Mouse (Mus musculus) lung, postnatal 4 days (tissue): ENCODE data around the gene Slc35b2.
A peak's percentile ranks its signal among the peaks of the same experiment; 100 is the strongest.

ENCODE experiments used
- DNase-seq, 2 experiments: peaks; one replicate each; pipeline ENCODE4 v3.0.0; 2021

Gene Slc35b2

DNA sequence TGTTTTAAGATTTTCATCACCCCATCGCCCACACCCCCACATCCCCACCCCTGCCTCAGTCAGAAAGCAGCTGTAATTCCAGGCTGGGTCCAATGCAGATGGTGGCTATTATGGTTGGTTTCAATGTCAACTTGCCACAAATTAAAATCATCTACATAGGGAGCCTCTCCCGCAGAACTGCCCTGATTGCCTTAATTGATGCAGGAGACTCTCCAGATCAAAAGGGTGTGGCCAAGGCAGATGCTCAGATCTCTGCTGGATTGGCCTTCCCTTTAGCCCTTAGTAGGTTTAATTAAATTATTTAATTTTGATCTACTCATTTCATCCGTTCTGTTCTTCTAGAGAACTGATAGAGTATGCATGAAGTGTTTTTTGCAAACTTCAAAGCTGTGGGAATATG, 39.3 kb downstream of the Slc35b2 start:
- DNase-seq = no peak

DNA sequence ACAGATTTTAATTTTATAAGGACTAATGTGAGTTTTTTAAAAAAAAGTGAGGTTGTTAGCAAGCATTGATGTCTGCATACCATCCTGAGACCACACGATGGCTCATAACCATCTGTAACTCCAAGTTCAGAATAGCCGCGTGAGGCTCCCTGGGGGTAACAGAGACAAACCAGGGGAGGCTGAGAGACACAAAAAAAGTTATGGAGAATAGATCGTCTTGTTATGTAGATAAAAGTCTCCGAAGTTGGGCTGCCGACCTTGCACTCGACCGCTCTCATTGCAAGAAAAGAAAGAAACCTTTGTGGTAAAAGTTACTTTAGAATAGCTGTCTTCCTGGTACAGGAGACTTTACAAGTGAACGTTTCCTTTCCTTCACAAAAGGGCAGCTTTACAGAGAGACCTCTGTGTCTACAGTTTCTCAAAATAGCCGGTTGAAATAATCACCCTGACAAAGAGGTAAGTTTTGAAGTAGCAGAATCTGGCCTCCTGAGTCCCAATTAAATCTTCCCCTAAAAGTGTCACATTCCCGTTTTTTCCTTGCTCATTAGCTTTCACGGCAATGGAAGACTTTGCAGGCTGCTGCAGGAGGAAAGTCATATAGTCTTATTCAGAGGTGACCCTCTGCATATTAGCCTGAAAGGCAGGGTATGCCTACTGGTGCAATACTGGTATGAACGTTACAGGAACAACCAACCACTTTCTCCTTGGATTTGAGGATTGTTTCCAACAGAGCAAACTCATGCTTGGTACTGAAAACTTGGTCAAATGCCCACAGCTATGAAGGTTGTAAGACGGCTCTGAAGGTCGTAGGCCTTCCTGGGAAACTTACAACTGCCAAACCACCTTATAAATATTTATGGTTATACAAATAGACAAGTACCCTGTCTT, 43.6 kb downstream of the Slc35b2 start:
- DNase-seq = no peak

DNA sequence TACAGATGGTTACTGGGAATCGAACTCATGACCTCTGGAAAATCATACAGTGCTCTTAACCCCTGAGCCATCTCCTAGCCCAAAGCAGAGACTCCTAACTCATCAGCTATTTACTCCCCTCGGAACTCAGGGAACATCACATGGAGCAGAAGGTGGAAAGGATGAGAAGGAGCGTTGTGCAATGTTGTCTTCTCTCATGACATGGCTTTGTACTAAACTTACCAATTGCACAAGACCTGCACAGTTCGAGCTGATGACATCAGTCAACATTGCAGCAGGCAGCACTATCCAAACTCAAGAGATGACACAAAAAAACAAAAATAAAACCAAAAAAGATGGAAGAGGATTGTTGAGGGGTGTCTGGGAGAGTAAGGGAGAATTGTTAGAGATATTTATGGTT, 44.7 kb downstream of the Slc35b2 start:
- no peak for DNase-seq

DNA sequence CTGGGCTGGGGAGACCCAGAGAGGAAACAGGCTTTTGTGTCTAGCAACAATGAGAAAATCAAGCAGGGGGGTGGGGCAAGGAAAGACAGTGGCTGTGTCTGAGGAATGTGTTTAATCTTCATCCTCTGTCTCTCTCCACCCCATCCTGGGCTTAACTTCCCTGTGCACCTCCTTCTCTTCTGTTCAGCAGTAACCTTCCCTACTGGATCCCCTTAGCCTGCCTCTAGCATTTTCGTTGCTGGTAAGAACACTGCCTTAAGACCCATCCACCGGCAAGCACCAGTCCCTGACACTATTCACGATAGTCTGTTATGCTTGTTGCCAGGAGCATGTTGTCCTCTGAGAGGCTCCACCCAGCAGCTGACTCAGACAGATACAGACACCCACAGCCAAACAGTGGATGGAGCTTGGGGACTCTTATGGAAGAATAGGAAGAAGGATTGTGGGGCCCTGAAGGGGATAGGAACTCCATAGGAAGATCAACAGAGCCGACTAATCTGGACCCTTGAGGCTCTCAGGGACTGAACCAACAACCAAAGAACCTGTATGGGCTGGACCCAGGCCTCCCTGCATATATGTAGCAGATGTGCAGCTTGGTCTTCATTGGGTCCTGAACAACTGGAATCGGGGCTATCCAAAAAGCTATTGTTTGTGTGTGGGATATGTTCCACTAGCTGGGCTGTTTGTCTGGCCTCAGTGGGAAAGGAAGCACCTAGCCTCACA, 46.6 kb downstream of the Slc35b2 start:
- peak; percentile 47 to 49 for DNase-seq

DNA sequence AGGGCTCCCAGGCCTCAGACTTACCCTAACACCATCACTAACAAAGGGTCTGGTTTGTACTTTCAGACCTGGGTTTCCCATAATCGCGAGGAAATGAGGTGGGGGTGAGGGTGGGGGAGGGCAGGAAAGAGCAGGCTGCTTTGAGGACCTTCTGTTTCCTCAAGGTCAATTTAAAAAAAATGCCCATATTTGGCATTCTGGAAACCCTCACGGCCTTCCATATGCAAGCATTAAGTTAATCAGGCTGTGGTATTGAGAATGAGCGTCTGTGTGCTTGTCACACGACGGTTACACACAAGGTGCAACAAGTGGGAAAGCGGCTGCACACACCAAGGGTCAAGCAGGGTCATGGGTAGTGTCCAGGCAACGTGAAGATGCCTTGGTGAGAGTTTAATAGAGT, 48.3 kb downstream of the Slc35b2 start:
- no peak for DNase-seq

- no peak for DNase-seq
Observed at GRCm38 (mm10) chr17:45612921-45613320, 49.2 kb downstream of the Slc35b2 start.

DNA sequence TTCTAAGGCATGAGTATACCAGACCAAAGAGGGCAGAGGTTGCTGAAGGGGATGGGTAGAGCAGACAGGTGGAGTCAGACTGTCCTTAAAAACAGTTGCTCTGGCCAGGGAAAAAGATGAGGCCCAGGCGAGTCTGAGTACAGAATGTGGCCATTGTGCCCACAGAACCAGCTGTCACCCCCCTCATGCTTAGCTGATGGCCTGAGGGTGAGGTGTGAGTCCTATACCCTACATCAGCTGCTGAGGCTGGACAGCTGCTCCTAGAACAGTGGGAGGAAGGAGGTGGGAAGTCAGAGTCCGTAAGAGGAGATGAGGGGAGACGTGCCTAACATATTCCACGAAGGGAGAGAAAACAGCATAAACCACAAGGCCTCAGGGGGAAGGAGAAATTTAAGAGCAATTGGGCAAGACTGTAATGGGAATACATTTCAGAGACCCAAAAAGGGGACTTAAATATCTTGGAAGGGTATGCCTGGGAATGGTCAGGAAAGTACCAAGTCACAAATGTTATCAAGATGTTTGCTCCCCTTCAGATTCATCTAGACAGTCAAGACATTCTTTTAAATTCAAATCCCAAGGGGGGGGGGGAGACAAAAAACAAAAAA, 52.5 kb downstream of the Slc35b2 start:
- DNase-seq = no peak

- DNase-seq = no peak
Observed at GRCm38 (mm10) chr17:45616679-45617078, 53.0 kb downstream of the Slc35b2 start.
